Mouse (Mus musculus): ENCODE measurements around the gene Alg9. TPM values are rescaled to one million over a fixed set of nuclear protein-coding genes. Genes with fewer than 3 reads are reported as not detected.

Gene Alg9
- polyA plus RNA-seq, 1 experiment from 2014 or later: 57.9 TPM

DNA sequence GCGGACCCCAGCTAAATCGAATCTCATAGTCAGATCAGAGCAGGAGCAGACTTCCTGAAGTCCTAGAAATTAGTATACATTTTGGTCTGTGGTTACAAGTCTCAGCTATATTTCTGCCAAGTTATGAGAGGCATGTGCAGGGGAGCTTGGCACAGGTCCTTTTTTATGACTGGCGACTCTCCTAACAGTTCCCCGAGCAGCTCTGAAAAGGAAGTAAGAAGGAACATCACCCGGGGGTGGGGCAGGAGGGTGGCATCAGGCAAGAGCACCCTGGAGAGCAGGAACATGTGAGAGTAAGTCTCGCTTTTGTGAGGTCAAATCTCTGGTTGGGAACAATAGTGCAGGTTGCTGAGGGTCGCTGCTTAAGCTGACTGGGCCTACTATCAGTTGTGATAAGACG, 75.9 kb downstream of the Alg9 start:
- 62% methylated on average over 8 of the region's 8 CpGs for WGBS
- H3K27ac ChIP-seq (ENCODE audit: low read depth, low read length): no peak overlapping the region
- ATAC-seq: no peak

GRCm38 (mm10) chr9:50852634-50853349, 78.0 kb downstream of the Alg9 start:
- no peak overlapping the region for H3K9ac ChIP-seq (ENCODE audit: low read depth, low read length)
- peaks cover 16% of the 10 kb centered on the region for H3K4me1 ChIP-seq (ENCODE audit: control insufficient read depth, insufficient read depth, low read depth, low read length)
- no peaks in the 10 kb centered on the region for H3K36me3 ChIP-seq (ENCODE audit: control insufficient read depth, insufficient read depth, low read length)
- H3K4me2 ChIP-seq (ENCODE audit: low read length): peak overlapping the region; percentile 32
- H3K27ac ChIP-seq (ENCODE audit: low read depth, low read length): no peak overlapping the region
- H3K9me3 ChIP-seq (ENCODE audit: control insufficient read depth, low read length): no peaks in the 10 kb centered on the region
- ATAC-seq: no peak
- 60% methylated on average over 17 of the region's 17 CpGs for WGBS
- no peak overlapping the region for H3K4me3 ChIP-seq (ENCODE audit: low read length)
- no peaks in the 10 kb centered on the region for H3K27me3 ChIP-seq (replicated peaks; ENCODE audit: control insufficient read depth, insufficient read depth, low read length)

More for the DNA sequence above, 75.9 kb downstream of the Alg9 start:
- no peak overlapping the region for H3K4me3 ChIP-seq (ENCODE audit: low read length)
- no peaks in the 10 kb centered on the region for H3K9me3 ChIP-seq (ENCODE audit: control insufficient read depth, low read length)
- H3K36me3 ChIP-seq (ENCODE audit: control insufficient read depth, insufficient read depth, low read length): no peaks in the 10 kb centered on the region
- H3K9ac ChIP-seq (ENCODE audit: low read depth, low read length): peak overlapping the region; percentile 18; the same call in 1 of the 2 replicates
- H3K27me3 ChIP-seq (replicated peaks; ENCODE audit: control insufficient read depth, insufficient read depth, low read length): no peaks in the 10 kb centered on the region
- peaks cover 9% of the 10 kb centered on the region for H3K4me1 ChIP-seq (ENCODE audit: control insufficient read depth, insufficient read depth, low read depth, low read length)
- H3K4me2 ChIP-seq (ENCODE audit: low read length): no peak overlapping the region

DNA sequence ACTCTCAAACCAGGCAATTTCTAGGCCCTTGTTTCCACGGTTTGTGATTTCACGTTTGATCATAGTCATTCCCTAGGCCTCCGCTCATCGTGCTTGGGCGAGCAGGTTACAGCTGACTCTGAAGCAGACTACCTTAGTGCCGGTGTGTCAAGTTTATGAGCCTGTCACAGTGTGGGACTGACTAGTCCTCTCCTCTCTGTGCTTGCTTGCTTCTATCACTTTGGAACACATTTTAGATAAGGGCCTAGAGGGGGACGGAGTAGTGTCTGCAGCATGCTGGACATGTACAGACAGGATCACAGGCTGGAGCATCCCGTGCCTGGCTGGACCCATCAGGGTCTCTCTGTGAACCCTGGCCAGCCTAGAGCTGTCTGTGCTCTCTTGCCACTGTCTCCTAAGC, 79.6 kb downstream of the Alg9 start:
- H3K36me3 ChIP-seq (ENCODE audit: control insufficient read depth, insufficient read depth, low read length): no peaks in the 10 kb centered on the region
- peaks cover 16% of the 10 kb centered on the region for H3K4me1 ChIP-seq (ENCODE audit: control insufficient read depth, insufficient read depth, low read depth, low read length)
- 60% methylated on average over 8 of the region's 8 CpGs for WGBS
- no peak for ATAC-seq
- H3K9ac ChIP-seq (ENCODE audit: low read depth, low read length): no peak overlapping the region
- no peak overlapping the region for H3K27ac ChIP-seq (ENCODE audit: low read depth, low read length)
- H3K27me3 ChIP-seq (replicated peaks; ENCODE audit: control insufficient read depth, insufficient read depth, low read length): no peaks in the 10 kb centered on the region
- H3K4me3 ChIP-seq (ENCODE audit: low read length): no peak overlapping the region
- no peaks in the 10 kb centered on the region for H3K9me3 ChIP-seq (ENCODE audit: control insufficient read depth, low read length)
- H3K4me2 ChIP-seq (ENCODE audit: low read length): no peak overlapping the region

DNA sequence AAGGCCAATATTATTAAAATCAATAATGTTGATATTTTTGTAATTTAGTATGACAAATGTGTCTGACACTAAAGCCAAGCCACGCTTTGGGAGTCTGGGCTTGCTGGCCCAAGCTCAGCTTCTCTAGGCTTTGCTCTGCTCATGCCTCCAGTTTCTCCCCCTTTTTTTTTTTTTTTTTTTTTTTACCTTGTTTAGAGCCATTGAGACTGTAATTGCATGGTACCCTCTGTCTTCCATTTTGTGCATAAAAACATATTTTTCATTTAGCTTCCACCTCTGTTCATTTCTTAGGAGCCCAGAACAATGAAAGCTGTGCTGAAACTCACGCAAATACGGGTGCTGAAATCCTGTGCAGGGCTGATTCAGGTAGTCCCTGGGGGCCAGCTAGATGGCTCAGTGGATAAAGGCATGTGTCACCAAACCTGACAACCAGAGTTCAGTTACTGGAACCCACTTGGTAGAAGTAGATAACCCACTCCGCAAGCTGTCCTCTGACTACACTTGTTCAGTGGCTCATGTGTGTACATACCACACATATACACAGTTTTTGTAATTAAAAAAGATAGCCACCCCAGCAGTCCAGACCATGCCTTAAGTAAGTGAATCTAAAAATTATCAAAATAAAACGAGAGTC, 80.4 kb downstream of the Alg9 start:
- H3K9ac ChIP-seq (ENCODE audit: low read depth, low read length): no peak overlapping the region
- ATAC-seq: no peak
- peaks cover 6% of the 10 kb centered on the region; the same call in 1 of the 2 replicates for H3K36me3 ChIP-seq (ENCODE audit: control insufficient read depth, insufficient read depth, low read length)
- no peak overlapping the region for H3K4me2 ChIP-seq (ENCODE audit: low read length)
- H3K4me1 ChIP-seq (ENCODE audit: control insufficient read depth, insufficient read depth, low read depth, low read length): peaks cover 16% of the 10 kb centered on the region
- no peak overlapping the region for H3K4me3 ChIP-seq (ENCODE audit: low read length)
- H3K9me3 ChIP-seq (ENCODE audit: control insufficient read depth, low read length): no peaks in the 10 kb centered on the region
- H3K27ac ChIP-seq (ENCODE audit: low read depth, low read length): no peak overlapping the region
- WGBS: 90% methylated on average over 5 of the region's 5 CpGs
- no peaks in the 10 kb centered on the region for H3K27me3 ChIP-seq (replicated peaks; ENCODE audit: control insufficient read depth, insufficient read depth, low read length)

GRCm38 (mm10) chr9:50855780-50856179, 81.0 kb downstream of the Alg9 start:
- Histone ChIP-seq H3K4me2 (ENCODE audit: low read length) (peak overlapping the region; percentile 74), H3K27ac (ENCODE audit: low read depth, low read length) (peak overlapping the region; percentile 80), H3K4me1 (ENCODE audit: control insufficient read depth, insufficient read depth, low read depth, low read length) (peaks cover 14% of the 10 kb centered on the region), H3K9ac (ENCODE audit: low read depth, low read length) (0 out of 2 replicates have a peak overlapping the region, but pooled peaks have one; percentile 84), H3K27me3 (replicated peaks; ENCODE audit: control insufficient read depth, insufficient read depth, low read length) (no peaks in the 10 kb centered on the region), H3K36me3 (ENCODE audit: control insufficient read depth, insufficient read depth, low read length) (peaks cover 7% of the 10 kb centered on the region; the same call in 1 of the 2 replicates), H3K9me3 (ENCODE audit: control insufficient read depth, low read length) (no peaks in the 10 kb centered on the region), H3K4me3 (ENCODE audit: low read length) (peak overlapping the region; percentile 77)
- no peak for ATAC-seq
- WGBS: 70% methylated on average over 5 of the region's 5 CpGs

GRCm38 (mm10) chr9:50856341-50857081, 81.7 kb downstream of the Alg9 start:
- H3K9ac ChIP-seq (ENCODE audit: low read depth, low read length): peak overlapping the region; percentile 84
- peak overlapping the region; percentile 80 for H3K27ac ChIP-seq (ENCODE audit: low read depth, low read length)
- WGBS: under 1% methylated on average over 45 of the region's 45 CpGs
- H3K4me3 ChIP-seq (ENCODE audit: low read length): peak overlapping the region; percentile 77
- no peaks in the 10 kb centered on the region for H3K27me3 ChIP-seq (replicated peaks; ENCODE audit: control insufficient read depth, insufficient read depth, low read length)
- H3K4me2 ChIP-seq (ENCODE audit: low read length): peak overlapping the region; percentile 74
- no peaks in the 10 kb centered on the region for H3K9me3 ChIP-seq (ENCODE audit: control insufficient read depth, low read length)
- H3K4me1 ChIP-seq (ENCODE audit: control insufficient read depth, insufficient read depth, low read depth, low read length): peaks cover 14% of the 10 kb centered on the region
- peak; percentile 93 for ATAC-seq
- H3K36me3 ChIP-seq (ENCODE audit: control insufficient read depth, insufficient read depth, low read length): peaks cover 9% of the 10 kb centered on the region; the same call in 1 of the 2 replicates

GRCm38 (mm10) chr9:50857082-50857641, 82.3 kb downstream of the Alg9 start:
- H3K27ac ChIP-seq (ENCODE audit: low read depth, low read length): peak overlapping the region; percentile 80
- no peaks in the 10 kb centered on the region for H3K27me3 ChIP-seq (replicated peaks; ENCODE audit: control insufficient read depth, insufficient read depth, low read length)
- H3K4me2 ChIP-seq (ENCODE audit: low read length): peak overlapping the region; percentile 74
- ATAC-seq: peak; percentile 79
- WGBS: under 1% methylated on average over 44 of the region's 46 CpGs
- peak overlapping the region; percentile 84 for H3K9ac ChIP-seq (ENCODE audit: low read depth, low read length)
- peak overlapping the region; percentile 77 for H3K4me3 ChIP-seq (ENCODE audit: low read length)
- H3K4me1 ChIP-seq (ENCODE audit: control insufficient read depth, insufficient read depth, low read depth, low read length): peaks cover 14% of the 10 kb centered on the region
- H3K36me3 ChIP-seq (ENCODE audit: control insufficient read depth, insufficient read depth, low read length): peaks cover 14% of the 10 kb centered on the region
- H3K9me3 ChIP-seq (ENCODE audit: control insufficient read depth, low read length): no peaks in the 10 kb centered on the region

DNA sequence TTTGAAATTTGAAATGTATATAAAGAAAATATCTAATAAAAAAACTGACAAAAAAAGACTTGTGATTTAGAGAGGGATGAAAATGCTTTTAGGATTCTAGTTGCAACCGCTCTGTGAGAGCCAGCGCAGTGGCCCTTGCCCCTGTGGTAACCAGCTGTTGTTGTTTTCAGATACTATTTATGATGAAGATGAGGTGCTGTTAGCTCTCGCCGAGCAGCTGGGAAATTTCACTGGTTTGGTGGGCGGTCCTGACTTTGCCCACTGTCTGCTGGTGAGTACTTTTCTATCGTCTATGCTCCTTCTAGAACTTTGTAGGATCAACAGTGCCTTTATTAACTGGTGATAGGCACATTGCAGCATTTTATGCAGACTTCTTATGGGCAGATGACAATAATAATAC, 83.9 kb downstream of the Alg9 start:
- H3K4me1 ChIP-seq (ENCODE audit: control insufficient read depth, insufficient read depth, low read depth, low read length): peaks cover 7% of the 10 kb centered on the region
- no peak overlapping the region for H3K27ac ChIP-seq (ENCODE audit: low read depth, low read length)
- no peaks in the 10 kb centered on the region for H3K9me3 ChIP-seq (ENCODE audit: control insufficient read depth, low read length)
- WGBS: 87% methylated on average over 6 of the region's 6 CpGs
- no peak overlapping the region for H3K9ac ChIP-seq (ENCODE audit: low read depth, low read length)
- no peak for ATAC-seq
- no peaks in the 10 kb centered on the region for H3K27me3 ChIP-seq (replicated peaks; ENCODE audit: control insufficient read depth, insufficient read depth, low read length)
- no peak overlapping the region for H3K4me2 ChIP-seq (ENCODE audit: low read length)
- H3K4me3 ChIP-seq (ENCODE audit: low read length): no peak overlapping the region
- peaks cover 18% of the 10 kb centered on the region for H3K36me3 ChIP-seq (ENCODE audit: control insufficient read depth, insufficient read depth, low read length)
